Mouse (Mus musculus) E14TG2a.4 (cell line): ENCODE data around the gene Il12rb2.

ENCODE experiments used
- CTCF ChIP-seq: conservative IDR thresholded peaks from 2 replicates; pipeline ENCODE4 v1.5.1; 2014; ENCODE audit warnings: low read length
- NANOG ChIP-seq: IDR thresholded peaks from 2 replicates; pipeline ENCODE4 v1.6.1; 2014; ENCODE audit warnings: borderline replicate concordance, low read length, mixed read lengths
- POU5F1 ChIP-seq: IDR thresholded peaks from 2 replicates; pipeline ENCODE4 v1.6.1; 2014; ENCODE audit warnings: low read length, borderline replicate concordance

GRCm38 (mm10) chr6:67413378-67413777 lies 37.4 kb upstream of the Il12rb2 start:
- TF ChIP-seq POU5F1, result no peak
- TF ChIP-seq CTCF, result no peak
- TF ChIP-seq NANOG, result no peak
